Mouse (Mus musculus): ENCODE data around the gene Dapl1. TPM values are rescaled to one million over a fixed set of nuclear protein-coding genes. Genes with fewer than 3 reads are reported as not detected.

Dapl1 gene
- polyA plus RNA-seq, 2 experiments: 1.0 to 3.1 TPM

GRCm38 (mm10) chr2:59471051-59471948 is 13.2 kb upstream of the Dapl1 start:
- 54% methylated on average over 15 of the region's 15 CpGs for WGBS
- Histone ChIP-seq H3K4me2 (replicated peaks; ENCODE audit: low read depth, low read length, severe bottlenecking) (no peak overlapping the region), H3K4me1 (ENCODE audit: control insufficient read depth, insufficient read depth, low read length) (peaks cover 12% of the 10 kb centered on the region; the same call in 1 of the 2 replicates), H3K36me3 (ENCODE audit: control insufficient read depth, insufficient read depth, low read length) (no peaks in the 10 kb centered on the region), H3K9me3 (ENCODE audit: control insufficient read depth, low read length) (no peaks in the 10 kb centered on the region), H3K9ac (ENCODE audit: low read depth, low read length, severe bottlenecking) (no peak overlapping the region), H3K27me3 (ENCODE audit: control insufficient read depth, insufficient read depth, low read length) (no peaks in the 10 kb centered on the region), H3K4me3 (replicated peaks; ENCODE audit: low read length) (no peak overlapping the region), H3K27ac (replicated peaks; ENCODE audit: low read depth, low read length) (0 out of 2 replicates have a peak overlapping the region, but pooled peaks have one; percentile 44)
- no peak for TF ChIP-seq POLR2A (IDR thresholded peaks at IDR 0.05; ENCODE audit: borderline replicate concordance, extremely low read depth, insufficient read depth, insufficient read length)
- DNase-seq (ENCODE audit: low spot score) (no peak), ATAC-seq (ENCODE audit: low FRiP score, low read depth) (no peak)

- TF ChIP-seq POLR2A (IDR thresholded peaks at IDR 0.05; ENCODE audit: borderline replicate concordance, extremely low read depth, insufficient read depth, insufficient read length): no peak
- Histone ChIP-seq H3K9me3 (ENCODE audit: control insufficient read depth, low read length) (no peaks in the 10 kb centered on the region), H3K27me3 (ENCODE audit: control insufficient read depth, insufficient read depth, low read length) (no peaks in the 10 kb centered on the region), H3K4me3 (replicated peaks; ENCODE audit: low read length) (no peak overlapping the region), H3K27ac (replicated peaks; ENCODE audit: low read depth, low read length) (no peak overlapping the region), H3K4me1 (ENCODE audit: control insufficient read depth, insufficient read depth, low read length) (peaks cover 8% of the 10 kb centered on the region; the same call in 1 of the 2 replicates), H3K9ac (ENCODE audit: low read depth, low read length, severe bottlenecking) (no peak overlapping the region), H3K4me2 (replicated peaks; ENCODE audit: low read depth, low read length, severe bottlenecking) (no peak overlapping the region), H3K36me3 (ENCODE audit: control insufficient read depth, insufficient read depth, low read length) (no peaks in the 10 kb centered on the region)
- ATAC-seq (ENCODE audit: low FRiP score, low read depth) (no peak), DNase-seq (ENCODE audit: low spot score) (no peak)
- WGBS: 90% methylated on average over 4 of the region's 4 CpGs
Measured at GRCm38 (mm10) chr2:59474336-59474735, 10.1 kb upstream of the Dapl1 start.

- no peaks in the 10 kb centered on the region for H3K9me3 ChIP-seq (ENCODE audit: control insufficient read depth, low read length)
- ATAC-seq (ENCODE audit: low FRiP score, low read depth): no peak
- no peak for DNase-seq (ENCODE audit: low spot score)
- H3K9ac ChIP-seq (ENCODE audit: low read depth, low read length, severe bottlenecking): no peak overlapping the region
- no peak overlapping the region for H3K27ac ChIP-seq (replicated peaks; ENCODE audit: low read depth, low read length)
- H3K4me3 ChIP-seq (replicated peaks; ENCODE audit: low read length): no peak overlapping the region
- 0 out of 2 replicates have a peak, but pooled peaks cover 3% of the 10 kb centered on the region for H3K4me1 ChIP-seq (ENCODE audit: control insufficient read depth, insufficient read depth, low read length)
- no peaks in the 10 kb centered on the region for H3K27me3 ChIP-seq (ENCODE audit: control insufficient read depth, insufficient read depth, low read length)
- no peaks in the 10 kb centered on the region for H3K36me3 ChIP-seq (ENCODE audit: control insufficient read depth, insufficient read depth, low read length)
- no peak overlapping the region for H3K4me2 ChIP-seq (replicated peaks; ENCODE audit: low read depth, low read length, severe bottlenecking)
- 72% methylated on average over 2 of the region's 2 CpGs for WGBS
- no peak for TF ChIP-seq POLR2A (IDR thresholded peaks at IDR 0.05; ENCODE audit: borderline replicate concordance, extremely low read depth, insufficient read depth, insufficient read length)
Measured at GRCm38 (mm10) chr2:59485080-59485479, 627 bp downstream of the Dapl1 start.

GRCm38 (mm10) chr2:59485657-59486056 is 1.2 kb downstream of the Dapl1 start:
- no peak for ATAC-seq (ENCODE audit: low FRiP score, low read depth)

GRCm38 (mm10) chr2:59486196-59486845 is 1.9 kb downstream of the Dapl1 start:
- H3K4me3 ChIP-seq (replicated peaks; ENCODE audit: low read length): no peak overlapping the region
- no peaks in the 10 kb centered on the region for H3K36me3 ChIP-seq (ENCODE audit: control insufficient read depth, insufficient read depth, low read length)
- 0 out of 2 replicates have a peak, but pooled peaks cover 3% of the 10 kb centered on the region for H3K4me1 ChIP-seq (ENCODE audit: control insufficient read depth, insufficient read depth, low read length)
- H3K9ac ChIP-seq (ENCODE audit: low read depth, low read length, severe bottlenecking): no peak overlapping the region
- H3K9me3 ChIP-seq (ENCODE audit: control insufficient read depth, low read length): no peaks in the 10 kb centered on the region
- H3K4me2 ChIP-seq (replicated peaks; ENCODE audit: low read depth, low read length, severe bottlenecking): no peak overlapping the region
- ATAC-seq (ENCODE audit: low FRiP score, low read depth) (no peak), DNase-seq (ENCODE audit: low spot score) (no peak)
- WGBS: 64% methylated on average over 6 of the region's 6 CpGs
- no peak overlapping the region for H3K27ac ChIP-seq (replicated peaks; ENCODE audit: low read depth, low read length)
- TF ChIP-seq POLR2A (IDR thresholded peaks at IDR 0.05; ENCODE audit: borderline replicate concordance, extremely low read depth, insufficient read depth, insufficient read length): no peak
- H3K27me3 ChIP-seq (ENCODE audit: control insufficient read depth, insufficient read depth, low read length): no peaks in the 10 kb centered on the region

More at GRCm38 (mm10) chr2:59485657-59486056, 1.2 kb downstream of the Dapl1 start:
- Histone ChIP-seq H3K9me3 (ENCODE audit: control insufficient read depth, low read length) (no peaks in the 10 kb centered on the region), H3K27ac (replicated peaks; ENCODE audit: low read depth, low read length) (no peak overlapping the region), H3K4me3 (replicated peaks; ENCODE audit: low read length) (no peak overlapping the region), H3K9ac (ENCODE audit: low read depth, low read length, severe bottlenecking) (no peak overlapping the region), H3K36me3 (ENCODE audit: control insufficient read depth, insufficient read depth, low read length) (no peaks in the 10 kb centered on the region), H3K4me1 (ENCODE audit: control insufficient read depth, insufficient read depth, low read length) (0 out of 2 replicates have a peak, but pooled peaks cover 3% of the 10 kb centered on the region), H3K4me2 (replicated peaks; ENCODE audit: low read depth, low read length, severe bottlenecking) (no peak overlapping the region), H3K27me3 (ENCODE audit: control insufficient read depth, insufficient read depth, low read length) (no peaks in the 10 kb centered on the region)
- no peak for TF ChIP-seq POLR2A (IDR thresholded peaks at IDR 0.05; ENCODE audit: borderline replicate concordance, extremely low read depth, insufficient read depth, insufficient read length)
- WGBS: 54% methylated on average over 4 of the region's 4 CpGs
- DNase-seq (ENCODE audit: low spot score): no peak
